In genomic region chr9:66067542-66067941, GRCm38 (mm10) we compare ENCODE assay signal across 8 mouse cellular contexts. TPM values are rescaled to one million over a fixed set of nuclear protein-coding genes. Genes with fewer than 3 reads are reported as not detected.
A peak's percentile ranks its signal among the peaks of the same experiment; 100 is the strongest.
DNase-seq lines count a peak whose midpoint lies in the region; ATAC-seq and TF ChIP-seq lines count a peak whose summit lies in the region.

No protein-coding gene starts in this region.

- no peak for TF ChIP-seq POLR2A in bone marrow macrophage, adult 2 months (IDR thresholded peaks at IDR 0.05; ENCODE audit: borderline replicate concordance, low read depth, low read length)

- no peaks in the 10 kb centered on the region for H3K9me3 ChIP-seq in forebrain, embryonic 14.5 days (replicated peaks; ENCODE audit: control insufficient read depth, low read length)
- H3K9me3 ChIP-seq in forebrain, embryonic 16.5 days (ENCODE audit: control insufficient read depth, low read length) = no peaks in the 10 kb centered on the region
- no peaks in the 10 kb centered on the region for H3K9me3 ChIP-seq in heart, embryonic 10.5 days
- H3K9me3 ChIP-seq in liver, postnatal 0 days (ENCODE audit: low read length) = no peaks in the 10 kb centered on the region

- no peak for TF ChIP-seq EP300 in liver, postnatal 0 days (IDR thresholded peaks at IDR 0.05; ENCODE audit: low read depth)

- DNase-seq in forebrain, embryonic 14.5 days (ENCODE audit: low spot score) = peak; percentile 29
- peak; percentile 68 for DNase-seq in A20 (ENCODE audit: low read depth, low spot score)
- peak; percentile 84 for DNase-seq in heart, embryonic 10.5 days (ENCODE audit: low spot score)
- peak; percentile 74 for DNase-seq in liver, postnatal 0 days
- peak; percentile 54 for DNase-seq in splenic B cell, adult 2 months (ENCODE audit: low read depth, low spot score)

- 0 out of 2 replicates have a peak, but pooled peaks have one; percentile 16 for TF ChIP-seq CTCF in bone marrow macrophage, adult 2 months (IDR thresholded peaks at IDR 0.05; ENCODE audit: low read depth, low read length)
- peak; percentile 91 for TF ChIP-seq CTCF in liver, postnatal 0 days (IDR thresholded peaks at IDR 0.05; ENCODE audit: low read depth)

- H3K36me3 ChIP-seq in forebrain, embryonic 14.5 days (ENCODE audit: control insufficient read depth, insufficient read depth, low read length) = peaks cover 42% of the 10 kb centered on the region
- H3K36me3 ChIP-seq in forebrain, embryonic 16.5 days (ENCODE audit: control insufficient read depth, insufficient read depth) = peaks cover 23% of the 10 kb centered on the region
- peaks cover 48% of the 10 kb centered on the region for H3K36me3 ChIP-seq in heart, embryonic 10.5 days
- H3K36me3 ChIP-seq in liver, postnatal 0 days (replicated peaks; ENCODE audit: insufficient read depth, low read length) = peaks cover 47% of the 10 kb centered on the region
- H3K36me3 ChIP-seq in splenic B cell, adult 2 months (ENCODE audit: control insufficient read depth, insufficient read depth, low read length, poor library complexity, severe bottlenecking) = peaks cover 5% of the 10 kb centered on the region; the same call in 1 of the 2 replicates

- no peaks in the 10 kb centered on the region; the same call in 1 of the 2 replicates for H3K27me3 ChIP-seq in forebrain, embryonic 14.5 days (replicated peaks; ENCODE audit: control insufficient read depth, insufficient read depth, low read length)
- H3K27me3 ChIP-seq in forebrain, embryonic 16.5 days (replicated peaks; ENCODE audit: control insufficient read depth, insufficient read depth, low read length) = peaks cover 18% of the 10 kb centered on the region
- H3K27me3 ChIP-seq in heart, embryonic 10.5 days (ENCODE audit: insufficient read depth, poor library complexity, severe bottlenecking) = peaks cover 43% of the 10 kb centered on the region
- peaks cover 12% of the 10 kb centered on the region for H3K27me3 ChIP-seq in liver, postnatal 0 days (ENCODE audit: insufficient read depth, low read length)
- H3K27me3 ChIP-seq in splenic B cell, adult 2 months (ENCODE audit: control insufficient read depth, insufficient read depth, low read length, poor library complexity, severe bottlenecking) = no peaks in the 10 kb centered on the region

- WGBS in forebrain, embryonic 14.5 days = 22% methylated on average over 5 of the region's 5 CpGs
- 26% methylated on average over 5 of the region's 5 CpGs for WGBS in forebrain, embryonic 16.5 days
- WGBS in heart, embryonic 10.5 days = 18% methylated on average over 5 of the region's 5 CpGs
- WGBS in liver, postnatal 0 days (ENCODE audit: insufficient replicate concordance) = 44% methylated on average over 5 of the region's 5 CpGs

- H3K4me1 ChIP-seq in forebrain, embryonic 14.5 days (ENCODE audit: control insufficient read depth, insufficient read depth, low read length) = peaks cover 5% of the 10 kb centered on the region; the same call in 1 of the 2 replicates
- H3K4me1 ChIP-seq in forebrain, embryonic 16.5 days (replicated peaks; ENCODE audit: control insufficient read depth, insufficient read depth, low read length) = peaks cover 11% of the 10 kb centered on the region
- peaks cover 2% of the 10 kb centered on the region; the same call in 1 of the 2 replicates for H3K4me1 ChIP-seq in bone marrow macrophage, adult 2 months (ENCODE audit: control insufficient read depth, insufficient read depth, low read length)
- peaks cover 28% of the 10 kb centered on the region for H3K4me1 ChIP-seq in heart, embryonic 10.5 days
- peaks cover 17% of the 10 kb centered on the region for H3K4me1 ChIP-seq in liver, postnatal 0 days (ENCODE audit: insufficient read depth)

- no peak overlapping the region for H3K4me3 ChIP-seq in forebrain, embryonic 14.5 days (ENCODE audit: low read depth, low read length)
- H3K4me3 ChIP-seq in forebrain, embryonic 16.5 days (replicated peaks; ENCODE audit: low read length) = no peak overlapping the region
- no peak overlapping the region for H3K4me3 ChIP-seq in bone marrow macrophage, adult 2 months (ENCODE audit: insufficient read depth, low read length)
- no peak overlapping the region for H3K4me3 ChIP-seq in heart, embryonic 10.5 days
- peak overlapping the region; percentile 80 for H3K4me3 ChIP-seq in liver, postnatal 0 days (ENCODE audit: low read depth, low read length)

- no peak overlapping the region for H3K27ac ChIP-seq in forebrain, embryonic 14.5 days (ENCODE audit: low read depth, low read length)
- no peak overlapping the region for H3K27ac ChIP-seq in forebrain, embryonic 16.5 days (ENCODE audit: low read length)
- H3K27ac ChIP-seq in bone marrow macrophage, adult 2 months (ENCODE audit: insufficient read depth, low read depth, low read length) = no peak overlapping the region
- no peak overlapping the region for H3K27ac ChIP-seq in heart, embryonic 10.5 days
- H3K27ac ChIP-seq in liver, postnatal 0 days (ENCODE audit: low read depth) = no peak overlapping the region

- H3K9ac ChIP-seq in forebrain, embryonic 14.5 days (ENCODE audit: low read length) = no peak overlapping the region
- H3K9ac ChIP-seq in forebrain, embryonic 16.5 days (replicated peaks; ENCODE audit: low read depth, low read length) = no peak overlapping the region
- peak overlapping the region; percentile 81; the same call in 1 of the 2 replicates for H3K9ac ChIP-seq in liver, postnatal 0 days (replicated peaks)

- no peak overlapping the region for H3K4me2 ChIP-seq in forebrain, embryonic 14.5 days (ENCODE audit: low read length)
- no peak overlapping the region for H3K4me2 ChIP-seq in forebrain, embryonic 16.5 days (ENCODE audit: low read length)
- peak overlapping the region; percentile 90 for H3K4me2 ChIP-seq in liver, postnatal 0 days (ENCODE audit: low read depth, low read length)

- no peak for ATAC-seq in forebrain, embryonic 14.5 days
- ATAC-seq in forebrain, embryonic 16.5 days = no peak
- no peak for ATAC-seq in liver, postnatal 0 days
- no peak for ATAC-seq in inflammation-experienced regulatory T-cells, adult 6 months

RNA-seq across cellular contexts. Expression of gene Snx22, which starts 2.0 kb away (rescaled TPM):
- polyA plus RNA-seq in forebrain, embryonic 14.5 days (2014; fragmentation: Nextera tagmentation; extraction: Ambion mirVana) = 3.6 and 4.8 TPM in 2 replicates
- 4.5 and 8.1 TPM in 2 replicates for polyA plus RNA-seq in forebrain, embryonic 16.5 days (2015; fragmentation: Nextera tagmentation; extraction: Ambion mirVana)
- polyA plus RNA-seq in bone marrow macrophage, adult 2 months (2012; ENCODE audit: insufficient read depth, insufficient read length, missing spikeins) = 0.28 and 0.32 TPM in 2 replicates
- 2.1 and 3.1 TPM in 2 replicates for polyA plus RNA-seq in heart, embryonic 10.5 days (2016; fragmentation: Nextera tagmentation; extraction: Ambion mirVana)
- polyA plus RNA-seq in liver, postnatal 0 days (2015; fragmentation: Nextera tagmentation; extraction: Ambion mirVana) = 13.4 and 13.7 TPM in 2 replicates
- 1 to 10 TPM; 1.3 to 2.3 (median 1.6) TPM for polyA plus RNA-seq in inflammation-experienced regulatory T-cells, adult 6 months (2017; shearing (Covaris generic))

RNA-seq across cellular contexts. Expression of gene Ppib, which starts 7.5 kb away (rescaled TPM):
- 401 and 454 TPM in 2 replicates for polyA plus RNA-seq in forebrain, embryonic 14.5 days (2014; fragmentation: Nextera tagmentation; extraction: Ambion mirVana)
- polyA plus RNA-seq in forebrain, embryonic 16.5 days (2015; fragmentation: Nextera tagmentation; extraction: Ambion mirVana) = 325 and 326 TPM in 2 replicates
- polyA plus RNA-seq in bone marrow macrophage, adult 2 months (2012; ENCODE audit: insufficient read depth, insufficient read length, missing spikeins) = 274 and 288 TPM in 2 replicates
- polyA plus RNA-seq in heart, embryonic 10.5 days (2016; fragmentation: Nextera tagmentation; extraction: Ambion mirVana) = 448 and 551 TPM in 2 replicates
- polyA plus RNA-seq in liver, postnatal 0 days (2015; fragmentation: Nextera tagmentation; extraction: Ambion mirVana) = 368 and 376 TPM in 2 replicates
- 100 to 1,000 TPM; 427 to 663 (median 505) TPM for polyA plus RNA-seq in inflammation-experienced regulatory T-cells, adult 6 months (2017; shearing (Covaris generic))

RNA-seq across cellular contexts. Expression of gene Snx1, which starts 58.8 kb away (rescaled TPM):
- polyA plus RNA-seq in forebrain, embryonic 14.5 days (2014; fragmentation: Nextera tagmentation; extraction: Ambion mirVana) = 111 and 120 TPM in 2 replicates
- 101 and 109 TPM in 2 replicates for polyA plus RNA-seq in forebrain, embryonic 16.5 days (2015; fragmentation: Nextera tagmentation; extraction: Ambion mirVana)
- 117 and 141 TPM in 2 replicates for polyA plus RNA-seq in bone marrow macrophage, adult 2 months (2012; ENCODE audit: insufficient read depth, insufficient read length, missing spikeins)
- polyA plus RNA-seq in heart, embryonic 10.5 days (2016; fragmentation: Nextera tagmentation; extraction: Ambion mirVana) = 81.9 and 101 TPM in 2 replicates
- 30.4 and 34.5 TPM in 2 replicates for polyA plus RNA-seq in liver, postnatal 0 days (2015; fragmentation: Nextera tagmentation; extraction: Ambion mirVana)
- 10 to 100 TPM; 85.3 to 96.7 (median 96.4) TPM for polyA plus RNA-seq in inflammation-experienced regulatory T-cells, adult 6 months (2017; shearing (Covaris generic))

RNA-seq across cellular contexts. Expression of gene Ciao2a, which starts 58.9 kb away (rescaled TPM):
- polyA plus RNA-seq in forebrain, embryonic 14.5 days (2014; fragmentation: Nextera tagmentation; extraction: Ambion mirVana) = 79.8 and 81.2 TPM in 2 replicates
- 81.1 and 84.3 TPM in 2 replicates for polyA plus RNA-seq in forebrain, embryonic 16.5 days (2015; fragmentation: Nextera tagmentation; extraction: Ambion mirVana)
- 133 and 152 TPM in 2 replicates for polyA plus RNA-seq in bone marrow macrophage, adult 2 months (2012; ENCODE audit: insufficient read depth, insufficient read length, missing spikeins)
- polyA plus RNA-seq in heart, embryonic 10.5 days (2016; fragmentation: Nextera tagmentation; extraction: Ambion mirVana) = 174 TPM in 2 replicates
- 122 and 133 TPM in 2 replicates for polyA plus RNA-seq in liver, postnatal 0 days (2015; fragmentation: Nextera tagmentation; extraction: Ambion mirVana)
- 100 to 1,000 TPM; 150 to 233 (median 160) TPM for polyA plus RNA-seq in inflammation-experienced regulatory T-cells, adult 6 months (2017; shearing (Covaris generic))

Comparison
In these comparisons a context has a peak if more than half of its experiments do, and no peak if none do; other contexts are left out.
1. DNase-seq: peak in every context shown above with its lines; median percentile 84 in heart, embryonic 10.5 days; 74 in liver, postnatal 0 days; 68 in A20; 54 in splenic B cell, adult 2 months; 29 in forebrain, embryonic 14.5 days.